Mouse (Mus musculus): ENCODE data around the gene Fbll1.

DNA sequence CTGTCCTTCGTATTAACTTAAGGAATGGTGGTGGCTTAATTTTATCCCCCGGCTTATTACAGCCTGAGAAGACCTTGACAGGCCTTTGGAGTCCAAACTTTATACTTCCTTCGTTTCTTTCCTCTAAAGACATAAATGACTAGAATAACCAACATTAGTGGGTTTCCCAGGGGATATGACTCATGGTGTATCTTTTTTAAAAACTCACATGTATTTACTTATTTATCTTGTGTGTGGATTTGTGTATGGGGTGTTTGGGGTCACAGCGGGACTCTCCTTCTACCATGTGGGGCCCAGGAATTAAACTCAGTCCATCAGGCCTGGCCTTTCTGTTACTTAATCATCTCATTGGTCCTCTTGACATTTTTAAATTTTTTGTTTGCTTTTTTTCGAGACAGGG lies 31.8 kb downstream of the Fbll1 start:
- TF ChIP-seq CTCF (IDR thresholded peaks at IDR 0.05; ENCODE audit: low read depth) = no peak
- TF ChIP-seq EP300 (optimal IDR thresholded peaks at IDR 0.05) = no peak

Measured in stomach, postnatal 0 days (tissue).